Mouse (Mus musculus) CH12.LX (cell line): Measurements from ENCODE around the gene Plau. TPM values are rescaled to one million over a fixed set of nuclear protein-coding genes. Genes with fewer than 3 reads are reported as not detected.

Experiments
- DNase-seq: peaks from one replicate; pipeline ENCODE4 v3.0.0-alpha.2; 2013; ENCODE audit errors: extremely low read depth
- H3K27ac ChIP-seq: 2 replicates; pipeline ENCODE4 v1.5.1; 2012; ENCODE audit warnings: low read depth, mild to moderate bottlenecking, control low read depth, moderate library complexity; ENCODE audit not compliant: insufficient read depth
- H3K27me3 ChIP-seq: replicated peaks from 2 replicates; pipeline ENCODE3; 2012; ENCODE audit warnings: inconsistent platforms
- H3K36me3 ChIP-seq, 2 experiments: replicated peaks in 1 of 2; 2 replicates each; pipeline versions ENCODE3 to v1.6.1; 2012; ENCODE audit warnings: inconsistent platforms in 1 of 2, low read length in 1 of 2, mild to moderate bottlenecking in 1 of 2, mixed read lengths in 1 of 2, moderate library complexity in 1 of 2; ENCODE audit not compliant: control insufficient read depth in 1 of 2, insufficient read depth in 1 of 2
- H3K4me1 ChIP-seq, 2 experiments: 2 replicates each; pipeline ENCODE4 v1.6.1; 2012; ENCODE audit warnings: inconsistent platforms in 1 of 2, moderate library complexity in 1 of 2; ENCODE audit not compliant: insufficient read depth in 2 of 2, control insufficient read depth in 1 of 2
- H3K4me2 ChIP-seq: 2 replicates; pipeline ENCODE4 v1.6.1; 2012; ENCODE audit warnings: low read depth, mild to moderate bottlenecking, control low read depth; ENCODE audit not compliant: poor library complexity, insufficient read depth, severe bottlenecking
- H3K4me3 ChIP-seq, 3 experiments: fragments of 150-350 bp in 1 of 3; sonication (generic) in 1 of 3; replicated peaks in 1 of 3; 2 replicates each; pipeline versions ENCODE3 to v1.5.1; 2011 to 2012; ENCODE audit warnings: low read depth in 2 of 3, low read length in 2 of 3, mild to moderate bottlenecking in 2 of 3, moderate library complexity in 2 of 3, control low read depth in 1 of 3, improper control_type of control experiment in 1 of 3, inconsistent platforms in 1 of 3, mixed read lengths in 1 of 3; ENCODE audit not compliant: poor library complexity in 1 of 3
- H3K79me2 ChIP-seq: replicated peaks from 2 replicates; pipeline ENCODE4 v1.6.1; 2012; ENCODE audit warnings: mild to moderate bottlenecking, moderate library complexity; ENCODE audit not compliant: control insufficient read depth, poor library complexity, insufficient read depth, severe bottlenecking; ENCODE audit errors: extremely low read depth
- H3K9ac ChIP-seq: 2 replicates; pipeline ENCODE4 v1.6.1; 2012; ENCODE audit warnings: low read depth, mild to moderate bottlenecking, control low read depth, moderate library complexity; ENCODE audit not compliant: insufficient read depth
- H3K9me3 ChIP-seq: replicated peaks from 2 replicates; pipeline ENCODE3; 2012; ENCODE audit warnings: low read length, inconsistent platforms, mixed read lengths
- BHLHE40 ChIP-seq: IDR thresholded peaks from 2 replicates; pipeline ENCODE4 v1.6.1; 2011; ENCODE audit warnings: mild to moderate bottlenecking, low read depth, low read length, improper control_type of control experiment
- CHD1 ChIP-seq: IDR thresholded peaks from 2 replicates; pipeline ENCODE4 v1.6.1; 2012; ENCODE audit warnings: low read depth, low read length, improper control_type of control experiment, inconsistent platforms
- EP300 ChIP-seq: IDR thresholded peaks from 2 replicates; pipeline ENCODE4 v1.6.1; 2011; ENCODE audit warnings: low read length, improper control_type of control experiment
- GABPA ChIP-seq: IDR thresholded peaks from 2 replicates; pipeline ENCODE4 v1.6.1; 2012; ENCODE audit warnings: low read depth, low read length, improper control_type of control experiment, inconsistent platforms; ENCODE audit not compliant: insufficient replicate concordance
- HCFC1 ChIP-seq: IDR thresholded peaks from 2 replicates; pipeline ENCODE4 v1.6.1; 2012; ENCODE audit warnings: low read depth, mild to moderate bottlenecking, inconsistent platforms, low read length, improper control_type of control experiment
- JUND ChIP-seq: conservative IDR thresholded peaks from 2 replicates; pipeline ENCODE4 v1.6.1; 2011; ENCODE audit warnings: low read depth, low read length, improper control_type of control experiment
- MXI1 ChIP-seq: IDR thresholded peaks from 2 replicates; pipeline ENCODE4 v1.6.1; 2011; ENCODE audit warnings: mild to moderate bottlenecking, low read depth, low read length, improper control_type of control experiment
- NELFE ChIP-seq: IDR thresholded peaks from 2 replicates; pipeline ENCODE4 v1.6.1; 2011; ENCODE audit warnings: low read depth, low read length, improper control_type of control experiment
- NRF1 ChIP-seq: IDR thresholded peaks from 2 replicates; pipeline ENCODE4 v1.6.1; 2014; ENCODE audit warnings: low read depth, mild to moderate bottlenecking, inconsistent platforms, low read length, improper control_type of control experiment, moderate library complexity
- POLR2AphosphoS2 ChIP-seq: IDR thresholded peaks from 2 replicates; pipeline ENCODE4 v1.6.1; 2011; ENCODE audit warnings: low read depth, low read length, improper control_type of control experiment
- RCOR1 ChIP-seq: conservative IDR thresholded peaks from 2 replicates; pipeline ENCODE4 v1.6.1; 2012; ENCODE audit warnings: low read depth, mild to moderate bottlenecking, inconsistent platforms, low read length, improper control_type of control experiment
- SIN3A ChIP-seq: IDR thresholded peaks from 2 replicates; pipeline ENCODE4 v1.6.1; 2012; ENCODE audit warnings: low read length, improper control_type of control experiment, inconsistent platforms
- TCF12 ChIP-seq: IDR thresholded peaks from 2 replicates; pipeline ENCODE4 v1.6.1; 2014; ENCODE audit warnings: low read depth, mild to moderate bottlenecking, inconsistent platforms, low read length, improper control_type of control experiment
- USF1 ChIP-seq: IDR thresholded peaks from 2 replicates; pipeline ENCODE4 v1.6.1; 2014; ENCODE audit warnings: low read depth, mild to moderate bottlenecking, inconsistent platforms, low read length, improper control_type of control experiment
- USF2 ChIP-seq: conservative IDR thresholded peaks from 2 replicates; pipeline ENCODE4 v1.6.1; 2011; ENCODE audit warnings: low read depth, low read length, improper control_type of control experiment
- ZKSCAN1 ChIP-seq: IDR thresholded peaks from 2 replicates; pipeline ENCODE4 v1.6.1; 2012; ENCODE audit warnings: low read depth, inconsistent platforms, low read length, improper control_type of control experiment, borderline replicate concordance
- ZMIZ1 ChIP-seq: IDR thresholded peaks from 2 replicates; pipeline ENCODE4 v1.6.1; 2012; ENCODE audit warnings: low read depth, mild to moderate bottlenecking, inconsistent platforms, low read length, improper control_type of control experiment
- ZNF384 ChIP-seq: IDR thresholded peaks from 2 replicates; pipeline ENCODE4 v1.6.1; 2012; ENCODE audit warnings: low read depth, low read length, improper control_type of control experiment, inconsistent platforms
- dilution Hi-C: fragments of 300-500 bp; cut with MboI; formaldehyde crosslinking; loops from 2 replicates; pipeline ENCODE4 v1.14.3; 2020; ENCODE audit warnings: low sequenced_read_pairs; ENCODE audit not compliant: extremely low pct_unique_long_range_greater_than_20kb, extremely low pct_ligation_motif_present
- in situ Hi-C: fragments of 300-500 bp; cut with MboI; formaldehyde crosslinking; loops from 3 replicates; pipeline ENCODE4 v1.14.3; 2019; ENCODE audit warnings: low sequenced_read_pairs, low pct_ligation_motif_present, low pct_unique_long_range_greater_than_20kb, mixed read lengths
- polyA plus RNA-seq: library from polyadenylated mRNA; unstranded; fragments of >175 nt; gene quantifications from 2 replicates; pipeline ENCODE4 v1.2.1, GENCODE M21; 2012; ENCODE audit warnings: low read depth; ENCODE audit not compliant: insufficient read length
- total RNA-seq, 2 experiments: library from RNA; depleted of rRNA; stranded (reverse); fragments of 300-350 nt in 1 of 2; fragments of >200 nt in 1 of 2; gene quantifications; 2 replicates each; pipeline ENCODE4 v1.2.3; 2012 to 2014

The Plau gene
- total and polyA plus RNA-seq, 3 experiments = 1.8 to 2.8 (median 2.4) TPM

DNA sequence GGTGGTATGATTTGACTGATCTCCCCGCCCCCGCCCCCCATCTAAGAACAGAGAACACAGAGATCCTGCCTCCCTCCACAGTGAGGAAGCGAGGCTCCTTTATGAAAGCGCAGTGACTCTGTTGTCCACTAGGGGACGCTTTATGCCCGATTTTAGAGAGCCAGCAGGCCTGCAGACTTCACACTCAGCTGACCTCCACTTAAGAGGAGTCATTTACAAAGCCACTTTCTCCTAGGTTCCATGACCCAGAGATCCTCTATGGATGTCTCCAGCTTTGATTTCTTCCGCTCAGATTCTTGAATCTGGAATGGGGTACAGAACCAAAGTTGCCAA is 32.9 kb upstream of the Plau start (continued):
- TF ChIP-seq USF2 (no peak), HCFC1 (no peak), BHLHE40 (no peak), MXI1 (no peak), ZMIZ1 (no peak), GABPA (no peak), NRF1 (no peak), RCOR1 (no peak), TCF12 (no peak), POLR2AphosphoS2 (no peak), ZKSCAN1 (no peak), ZNF384 (no peak), SIN3A (no peak)
- TF ChIP-seq, all 38 proteins: peak for 6

DNA sequence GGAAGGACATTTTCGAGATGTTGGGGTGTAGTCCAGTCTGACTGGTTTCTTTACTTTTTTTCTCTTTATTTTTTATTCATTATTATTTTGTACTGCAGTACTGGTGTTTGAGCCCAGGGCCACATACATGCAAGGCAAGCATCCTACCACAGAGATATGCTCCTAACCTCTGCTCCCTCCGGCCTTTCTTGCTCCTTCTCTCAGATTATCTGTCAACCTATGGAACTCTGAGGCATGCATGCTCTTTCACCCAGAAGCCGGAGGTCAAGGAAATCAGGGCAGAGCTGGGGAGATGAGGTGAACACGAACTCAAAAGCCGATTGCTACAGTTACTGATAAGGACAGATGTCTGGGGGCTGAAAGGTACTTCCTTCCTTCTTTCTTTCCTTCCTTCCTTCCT is 32.0 kb upstream of the Plau start:
- dilution Hi-C loops = no loop called here
- TF ChIP-seq NELFE (no peak), RCOR1 (no peak), POLR2AphosphoS2 (no peak), USF1 (no peak), CHD1 (no peak)

DNA sequence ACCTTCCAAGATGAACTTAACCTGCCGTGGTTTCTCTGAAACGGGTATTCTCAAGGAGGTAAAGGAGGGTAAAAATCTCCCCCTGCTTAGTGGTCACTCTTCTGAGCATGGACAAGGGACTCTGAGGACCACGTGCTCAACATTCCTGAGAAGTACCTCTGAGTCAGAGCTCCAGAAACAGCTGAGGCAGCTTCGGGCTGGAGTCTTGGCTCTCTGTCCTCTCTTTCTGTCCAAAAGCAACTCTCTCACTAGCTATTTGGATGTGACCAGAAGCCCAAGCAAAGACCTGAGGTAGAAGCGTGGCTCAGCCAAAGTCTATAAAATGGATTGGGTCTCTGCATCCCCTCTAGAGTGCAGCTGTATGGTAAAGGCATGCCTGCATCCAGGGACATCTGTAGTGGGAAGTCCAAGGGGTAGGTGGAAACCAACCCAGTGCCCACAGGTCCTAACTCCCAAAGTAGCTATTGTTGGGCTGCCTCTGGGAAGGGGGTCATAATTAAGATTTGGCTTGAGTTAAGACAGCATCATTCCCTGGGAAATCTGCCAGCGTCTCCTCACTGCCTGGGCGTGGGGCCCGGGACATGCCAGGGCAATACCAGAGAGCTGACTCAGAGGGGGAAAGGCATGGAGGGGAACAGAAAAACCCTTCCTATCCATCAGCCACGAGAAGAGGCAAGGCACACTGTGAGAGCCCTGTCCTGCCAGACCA is 31.3 kb upstream of the Plau start:
- dilution Hi-C loops = no loop called here
- no peak overlapping the region for H3K4me3 ChIP-seq
- H3K4me2 ChIP-seq = no peak overlapping the region
- H3K36me3 ChIP-seq = no peaks in the 10 kb centered on the region
- H3K27ac ChIP-seq = no peak overlapping the region
- no peak overlapping the region for H3K9ac ChIP-seq
- H3K27me3 ChIP-seq = no peaks in the 10 kb centered on the region
- H3K4me1 ChIP-seq = peaks cover 8 to 46% of the 10 kb centered on the region in 2 experiments
- no peaks in the 10 kb centered on the region for H3K9me3 ChIP-seq
- TF ChIP-seq JUND (no peak), EP300 (0 out of 2 replicates have a peak, but pooled peaks have one; percentile 17)
- TF ChIP-seq, all 38 proteins: peak for 1
- in situ Hi-C loops = no loop called here
- no peak for DNase-seq
- no peaks in the 10 kb centered on the region for H3K79me2 ChIP-seq

More for the DNA sequence above, 32.0 kb upstream of the Plau start:
- no peaks in the 10 kb centered on the region for H3K9me3 ChIP-seq
- H3K27me3 ChIP-seq = no peaks in the 10 kb centered on the region
- H3K4me2 ChIP-seq = no peak overlapping the region
- no peak overlapping the region for H3K4me3 ChIP-seq
- no peaks in the 10 kb centered on the region for H3K79me2 ChIP-seq
- in situ Hi-C loops = no loop called here
- no peak overlapping the region for H3K27ac ChIP-seq
- DNase-seq = no peak
- peaks cover 6 to 41% of the 10 kb centered on the region in 2 experiments for H3K4me1 ChIP-seq
- H3K9ac ChIP-seq = no peak overlapping the region
- no peaks in the 10 kb centered on the region for H3K36me3 ChIP-seq
